Comparison of ENCODE assay signal across 8 mouse cellular contexts in genomic region chr1:53909118-53909517, GRCm38 (mm10).
DNase-seq lines count a peak whose midpoint lies in the region; ATAC-seq and TF ChIP-seq lines count a peak whose summit lies in the region.

No protein-coding gene starts in this region.

- no peaks in the 10 kb centered on the region for H3K4me1 ChIP-seq in heart, postnatal 0 days (ENCODE audit: control insufficient read depth, insufficient read depth)
- H3K4me1 ChIP-seq in heart, embryonic 10.5 days, result peaks cover 9% of the 10 kb centered on the region; the same call in 1 of the 2 replicates
- no peaks in the 10 kb centered on the region for H3K4me1 ChIP-seq in MEL (ENCODE audit: control insufficient read depth in 1 of 2, insufficient read depth in 2 of 2, low read length in 2 of 2)
- no peaks in the 10 kb centered on the region for H3K4me1 ChIP-seq in forebrain, embryonic 15.5 days
- no peaks in the 10 kb centered on the region for H3K4me1 ChIP-seq in midbrain, postnatal 0 days (ENCODE audit: insufficient read depth, low read length)

- no peak for ATAC-seq in heart, postnatal 0 days (ENCODE audit: insufficient read depth, low read depth)
- peak; percentile 92 for ATAC-seq in forebrain, embryonic 15.5 days (replicated peaks)
- peak; percentile 72 for ATAC-seq in midbrain, postnatal 0 days (ENCODE audit: low FRiP score)

- H3K4me3 ChIP-seq in heart, postnatal 0 days (ENCODE audit: low read depth, low read length), result no peak overlapping the region
- H3K4me3 ChIP-seq in heart, embryonic 10.5 days, result no peak overlapping the region
- H3K4me3 ChIP-seq in MEL (ENCODE audit: control insufficient read depth in 1 of 2, insufficient read depth in 1 of 2, low read depth in 2 of 2, low read length in 2 of 2), result no peak overlapping the region
- no peak overlapping the region for H3K4me3 ChIP-seq in forebrain, embryonic 15.5 days
- no peak overlapping the region for H3K4me3 ChIP-seq in midbrain, postnatal 0 days (ENCODE audit: low read depth, low read length)

- no peaks in the 10 kb centered on the region for H3K9me3 ChIP-seq in heart, postnatal 0 days (replicated peaks; ENCODE audit: control insufficient read depth, low read length)
- no peaks in the 10 kb centered on the region for H3K9me3 ChIP-seq in heart, embryonic 10.5 days
- H3K9me3 ChIP-seq in MEL (replicated peaks; ENCODE audit: insufficient read depth, low read length), result no peaks in the 10 kb centered on the region
- no peaks in the 10 kb centered on the region for H3K9me3 ChIP-seq in forebrain, embryonic 15.5 days
- no peaks in the 10 kb centered on the region for H3K9me3 ChIP-seq in midbrain, postnatal 0 days (ENCODE audit: low read length)

- H3K27me3 ChIP-seq in heart, postnatal 0 days (ENCODE audit: control insufficient read depth, insufficient read depth, low read length), result no peaks in the 10 kb centered on the region
- H3K27me3 ChIP-seq in heart, embryonic 10.5 days (ENCODE audit: insufficient read depth, poor library complexity, severe bottlenecking), result no peaks in the 10 kb centered on the region
- no peaks in the 10 kb centered on the region; a peak in 1 of 4 replicates for H3K27me3 ChIP-seq in MEL (ENCODE audit: control insufficient read depth in 1 of 2, insufficient read depth in 2 of 2, low read length in 2 of 2)
- no peaks in the 10 kb centered on the region for H3K27me3 ChIP-seq in forebrain, embryonic 15.5 days
- no peaks in the 10 kb centered on the region for H3K27me3 ChIP-seq in midbrain, postnatal 0 days (ENCODE audit: insufficient read depth, low read length)

- peak; percentile 65 for TF ChIP-seq RAD21 in MEL (IDR thresholded peaks at IDR 0.05; ENCODE audit: low read depth, low read length)

- WGBS in heart, postnatal 0 days, result 13% methylated on average over 3 of the region's 3 CpGs
- 19% methylated on average over 3 of the region's 3 CpGs for WGBS in heart, embryonic 10.5 days
- WGBS in forebrain, embryonic 15.5 days, result 10% methylated on average over 3 of the region's 3 CpGs
- 8% methylated on average over 3 of the region's 3 CpGs for WGBS in midbrain, postnatal 0 days

- TF ChIP-seq EP300 in heart, postnatal 0 days (IDR thresholded peaks at IDR 0.05; ENCODE audit: low read depth), result no peak
- TF ChIP-seq EP300 in MEL (IDR thresholded peaks at IDR 0.05; ENCODE audit: low read depth in 1 of 2, low read length in 2 of 2), result no peak

- peak; percentile 75 for DNase-seq in heart, postnatal 0 days (ENCODE audit: low spot score)
- no peak for DNase-seq in heart, embryonic 10.5 days (ENCODE audit: low spot score)
- DNase-seq in 3134 (ENCODE audit: extremely low read depth, insufficient read length, low spot score) (peak; percentile 5), MEL (ENCODE audit: low read depth, low spot score) (peak; percentile 52)
- peak; percentile 80 for DNase-seq in midbrain, postnatal 0 days (ENCODE audit: low spot score)
- no peak for DNase-seq in testis, postnatal 14 days (ENCODE audit: low spot score)
- DNase-seq in thymus, postnatal 36 days, result no peak

- no peak overlapping the region for H3K4me2 ChIP-seq in heart, postnatal 0 days (ENCODE audit: low read depth, low read length)
- no peak overlapping the region for H3K4me2 ChIP-seq in forebrain, embryonic 15.5 days (replicated peaks)
- H3K4me2 ChIP-seq in midbrain, postnatal 0 days (ENCODE audit: low read depth, low read length, poor library complexity, severe bottlenecking), result no peak overlapping the region

- no peaks in the 10 kb centered on the region for H3K79me2 ChIP-seq in MEL (ENCODE audit: control insufficient read depth, insufficient read depth, low read length, poor library complexity)

- H3K36me3 ChIP-seq in heart, postnatal 0 days (replicated peaks; ENCODE audit: control insufficient read depth, insufficient read depth, low read length), result peaks cover 15% of the 10 kb centered on the region; the same call in 1 of the 2 replicates
- H3K36me3 ChIP-seq in heart, embryonic 10.5 days, result peaks cover 2% of the 10 kb centered on the region; the same call in 1 of the 2 replicates
- H3K36me3 ChIP-seq in MEL (ENCODE audit: control insufficient read depth in 1 of 2, insufficient read depth in 2 of 2, low read length in 2 of 2), result no peaks in the 10 kb centered on the region
- no peaks in the 10 kb centered on the region for H3K36me3 ChIP-seq in forebrain, embryonic 15.5 days
- 0 out of 2 replicates have a peak, but pooled peaks cover 1% of the 10 kb centered on the region for H3K36me3 ChIP-seq in midbrain, postnatal 0 days (ENCODE audit: insufficient read depth, low read length)

- TF ChIP-seq CTCF in heart, postnatal 0 days (IDR thresholded peaks at IDR 0.05; ENCODE audit: low read depth), result peak; percentile 75
- peak in 2 of 3 experiments; percentile 62 to 67; a peak in 4 of 6 replicates for TF ChIP-seq CTCF in MEL (IDR thresholded peaks at IDR 0.05 in 2 of 3, conservative IDR thresholded peaks at IDR 0.05 in 1 of 3; ENCODE audit: control insufficient read depth in 1 of 3, insufficient read depth in 1 of 3, low read depth in 2 of 3, low read length in 3 of 3, poor library complexity in 1 of 3, severe bottlenecking in 1 of 3)
- peak; percentile 88 for TF ChIP-seq CTCF in midbrain, postnatal 0 days (IDR thresholded peaks at IDR 0.05)

- H3K9ac ChIP-seq in heart, postnatal 0 days (replicated peaks; ENCODE audit: low read depth, low read length), result no peak overlapping the region
- H3K9ac ChIP-seq in MEL (ENCODE audit: control insufficient read depth, low read depth, low read length, poor library complexity, severe bottlenecking), result no peak overlapping the region
- no peak overlapping the region for H3K9ac ChIP-seq in forebrain, embryonic 15.5 days (replicated peaks)
- H3K9ac ChIP-seq in midbrain, postnatal 0 days (replicated peaks; ENCODE audit: low read length, poor library complexity, severe bottlenecking), result no peak overlapping the region

- no peak overlapping the region for H3K27ac ChIP-seq in heart, postnatal 0 days (ENCODE audit: low read depth)
- no peak overlapping the region for H3K27ac ChIP-seq in heart, embryonic 10.5 days
- H3K27ac ChIP-seq in MEL (ENCODE audit: control insufficient read depth, low read depth, low read length), result no peak overlapping the region
- no peak overlapping the region for H3K27ac ChIP-seq in forebrain, embryonic 15.5 days (replicated peaks)
- no peak overlapping the region for H3K27ac ChIP-seq in midbrain, postnatal 0 days (ENCODE audit: low read depth, low read length)

- TF ChIP-seq POLR2A in MEL (IDR thresholded peaks at IDR 0.05; ENCODE audit: control insufficient read depth in 1 of 2, insufficient read depth in 1 of 2, low read depth in 1 of 2, low read length in 2 of 2, poor library complexity in 1 of 2), result no peak

TF ChIP-seq in MEL, 35 proteins besides CTCF, POLR2A, EP300 and RAD21:
- TF ChIP-seq SMC3 (IDR thresholded peaks at IDR 0.05; ENCODE audit: low read depth, low read length) (peak; percentile 74), ZC3H11A (IDR thresholded peaks at IDR 0.05; ENCODE audit: low read depth, low read length) (peak; percentile 55), NRF1 (IDR thresholded peaks at IDR 0.05; ENCODE audit: insufficient read depth, low read depth, low read length, poor library complexity, severe bottlenecking) (no peak)

Comparison
In these comparisons a context has a peak if more than half of its experiments do, and no peak if none do; other contexts are left out.
1. DNase-seq: peak in heart, postnatal 0 days (single experiment), 3134 (single experiment), MEL (single experiment) and midbrain, postnatal 0 days (single experiment); none in heart, embryonic 10.5 days (single experiment), testis, postnatal 14 days (single experiment) and thymus, postnatal 36 days (0 of 2).
2. Peak in every context shown above with its lines, with median percentiles within 50 percentile points of each other: CTCF ChIP-seq.